Mouse (Mus musculus) hindbrain, postnatal 0 days (tissue): ENCODE measurements around the gene Ints12. TPM values are rescaled to one million over a fixed set of nuclear protein-coding genes. Genes with fewer than 3 reads are reported as not detected.

ENCODE experiments used
- ATAC-seq: fragments of 200-750 bp; cut with Nextera tagmentation; 2 replicates; pipeline ENCODE4 v1.8.0; 2017; ENCODE audit warnings: mild to moderate bottlenecking, moderate TSS enrichment, moderate library complexity
- DNase-seq: peaks from one replicate; pipeline ENCODE4 v3.0.0-alpha.2; 2015; ENCODE audit warnings: low spot score
- H3K27ac ChIP-seq: fragments of 300-500 bp; sonication (generic); 2 replicates; pipeline ENCODE4 v1.5.1; 2014; ENCODE audit warnings: mild to moderate bottlenecking
- H3K27me3 ChIP-seq: fragments of 300-500 bp; sonication (generic); 2 replicates; pipeline ENCODE4 v1.6.1; 2014; ENCODE audit warnings: low read length, mixed read lengths; ENCODE audit not compliant: insufficient read depth
- H3K36me3 ChIP-seq: fragments of 300-500 bp; sonication (generic); 2 replicates; pipeline ENCODE4 v1.6.1; 2014; ENCODE audit warnings: low read length, mixed read lengths; ENCODE audit not compliant: insufficient read depth
- H3K4me1 ChIP-seq: fragments of 300-500 bp; sonication (generic); 2 replicates; pipeline ENCODE4 v1.6.1; 2014; ENCODE audit warnings: antibody characterized with exemption, low read length, mixed read lengths; ENCODE audit not compliant: insufficient read depth
- H3K4me2 ChIP-seq: fragments of 300-500 bp; sonication (generic); 2 replicates; pipeline ENCODE4 v1.6.1; 2014; ENCODE audit warnings: low read depth, mild to moderate bottlenecking, low read length, moderate library complexity, mixed read lengths
- H3K4me3 ChIP-seq: fragments of 300-500 bp; sonication (generic); 2 replicates; pipeline ENCODE4 v1.5.1; 2014; ENCODE audit warnings: low read length
- H3K9ac ChIP-seq: fragments of 300-500 bp; sonication (generic); replicated peaks from 2 replicates; pipeline ENCODE4 v1.6.1; 2014; ENCODE audit warnings: mild to moderate bottlenecking, low read length, moderate library complexity, mixed read lengths
- H3K9me3 ChIP-seq: fragments of 300-500 bp; sonication (generic); 2 replicates; pipeline ENCODE4 v1.6.1; 2016; ENCODE audit warnings: low read length, mixed read lengths
- CTCF ChIP-seq: IDR thresholded peaks from 2 replicates; pipeline ENCODE4 v1.5.1; 2016; ENCODE audit warnings: antibody characterized with exemption, control low read depth, low read depth
- WGBS: fragments of 180-500 bp; shearing (Covaris S2); extraction: QIAGEN DNeasy Blood & Tissue Kit; methylation state at CpG from one replicate; pipeline ENCODE4 v1.1.7; 2014; 5-methylcytosine and 5-hydroxymethylcytosine counted together
- polyA plus RNA-seq: library from polyadenylated mRNA; unstranded; fragments of >200 nt; fragmentation: Nextera tagmentation; extraction: Ambion mirVana; gene quantifications from 2 replicates; pipeline ENCODE4 v1.2.1, GENCODE M21; 2015
- total RNA-seq: library from RNA; depleted of rRNA; stranded (reverse); fragments of >200 nt; gene quantifications from 2 replicates; pipeline ENCODE4 v1.2.3, GENCODE M21; 2014

Ints12 gene
- total and polyA plus RNA-seq, 2 experiments from 2014 or later, result 9.6 to 10.0 TPM

DNA sequence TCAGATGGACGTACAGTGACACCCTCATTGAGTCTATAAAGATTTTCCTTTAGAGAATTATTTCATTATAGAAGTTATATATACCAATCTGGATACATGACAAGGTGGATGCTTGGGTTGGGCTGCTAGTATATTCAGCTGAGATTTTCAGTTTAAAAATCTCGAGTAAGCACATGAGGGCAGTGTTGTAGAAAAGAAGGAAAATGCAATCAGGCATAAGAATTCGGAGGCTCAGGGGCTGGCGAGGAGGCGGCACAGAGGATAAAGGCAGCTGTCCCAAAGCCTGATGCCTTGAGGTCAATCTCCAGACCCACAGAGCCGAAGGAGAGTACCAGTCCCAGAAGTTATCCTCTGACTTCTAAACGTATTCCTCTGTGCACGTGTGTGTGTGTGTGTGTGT lies 41.0 kb downstream of the Ints12 start:
- TF ChIP-seq CTCF, result peak; percentile 36
- Histone ChIP-seq H3K9me3 (no peaks in the 10 kb centered on the region), H3K27me3 (no peaks in the 10 kb centered on the region), H3K9ac (no peak overlapping the region), H3K36me3 (no peaks in the 10 kb centered on the region), H3K4me1 (no peaks in the 10 kb centered on the region), H3K4me3 (no peak overlapping the region), H3K4me2 (no peak overlapping the region), H3K27ac (no peak overlapping the region)
- ATAC-seq (no peak), DNase-seq (peak; percentile 38)
- 51% methylated on average over 8 of the region's 8 CpGs for WGBS

DNA sequence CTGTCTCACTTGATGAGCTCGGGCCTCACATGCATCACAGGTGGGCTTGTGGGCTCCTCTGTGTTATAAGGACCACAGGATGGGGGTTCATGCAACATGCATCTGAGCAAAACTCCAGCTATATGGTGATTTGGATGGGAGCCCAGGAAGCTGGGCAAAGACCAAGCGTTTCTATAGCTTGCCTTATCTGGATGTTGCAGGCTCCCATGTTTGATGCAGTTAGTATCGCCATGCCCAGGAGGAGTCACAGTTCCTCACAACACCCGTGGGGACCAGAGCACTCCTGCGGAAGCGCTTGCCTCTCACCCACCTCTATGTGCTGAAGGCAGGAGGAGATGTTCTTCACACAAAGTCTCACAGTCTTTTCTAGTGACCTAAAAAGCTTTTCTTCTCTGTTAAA lies 50.2 kb downstream of the Ints12 start:
- H3K9me3 ChIP-seq, result no peaks in the 10 kb centered on the region
- WGBS, result 81% methylated on average over 6 of the region's 6 CpGs
- H3K27ac ChIP-seq, result no peak overlapping the region
- H3K36me3 ChIP-seq, result no peaks in the 10 kb centered on the region
- no peak for TF ChIP-seq CTCF
- no peak overlapping the region for H3K4me3 ChIP-seq
- ATAC-seq (no peak), DNase-seq (no peak)
- no peaks in the 10 kb centered on the region for H3K27me3 ChIP-seq
- no peak overlapping the region for H3K4me2 ChIP-seq
- H3K4me1 ChIP-seq, result no peaks in the 10 kb centered on the region
- no peak overlapping the region for H3K9ac ChIP-seq

DNA sequence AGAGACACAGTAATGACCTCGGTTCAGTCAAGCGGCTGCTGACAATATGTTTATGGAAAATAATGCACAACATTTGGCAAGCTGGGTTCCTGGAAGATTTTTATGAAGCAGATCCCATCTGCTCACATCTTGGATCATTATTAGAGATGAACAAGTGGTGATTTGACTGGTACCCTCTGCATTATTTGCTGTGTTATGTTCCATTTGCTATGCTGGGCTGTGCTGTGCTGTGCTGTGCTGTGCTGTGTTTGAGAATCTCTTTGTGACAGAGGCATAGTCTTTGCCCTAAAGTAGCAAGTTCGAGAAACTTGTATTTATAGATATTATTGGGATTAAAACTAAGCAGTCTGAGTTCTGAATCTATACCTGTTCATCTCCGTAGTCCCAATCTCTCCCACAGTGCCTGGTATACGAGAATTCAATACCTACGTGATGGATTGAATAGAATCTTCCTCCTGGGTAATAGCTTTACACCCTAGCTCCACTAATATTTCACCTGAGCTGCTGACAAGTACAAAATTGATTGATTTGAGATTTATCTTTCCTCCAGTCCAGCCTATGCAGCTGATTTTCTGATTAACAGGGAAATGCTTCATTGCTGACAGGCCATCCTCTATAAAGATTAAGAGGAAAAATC lies 53.0 kb downstream of the Ints12 start:
- TF ChIP-seq CTCF, result no peak
- Histone ChIP-seq H3K4me3 (no peak overlapping the region), H3K27ac (no peak overlapping the region), H3K9ac (no peak overlapping the region), H3K4me2 (no peak overlapping the region), H3K9me3 (no peaks in the 10 kb centered on the region), H3K27me3 (no peaks in the 10 kb centered on the region), H3K4me1 (no peaks in the 10 kb centered on the region), H3K36me3 (no peaks in the 10 kb centered on the region)
- ATAC-seq (0 out of 2 replicates have a peak, but pooled peaks have one; percentile 45), DNase-seq (no peak)
- WGBS, result 69% methylated on average over 6 of the region's 6 CpGs

DNA sequence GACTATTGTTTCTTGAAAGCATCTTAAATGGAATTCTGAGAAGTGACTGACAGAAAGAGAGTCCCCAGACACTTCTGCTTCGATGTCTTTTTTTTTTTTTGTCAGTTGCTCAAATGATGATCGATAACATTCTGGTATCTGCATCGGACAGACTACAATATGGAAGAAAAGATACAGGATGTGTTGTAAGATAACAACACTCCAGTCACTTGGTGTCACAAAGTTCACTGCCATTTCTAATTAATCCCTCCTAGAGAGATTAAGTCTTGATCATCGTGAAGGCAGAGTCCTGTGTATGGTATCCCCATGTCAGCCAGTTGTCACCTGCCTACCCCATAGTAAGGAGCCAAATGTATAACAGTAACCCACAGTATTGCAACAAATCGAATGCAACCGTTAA lies 60.0 kb downstream of the Ints12 start:
- 78% methylated on average over 6 of the region's 6 CpGs for WGBS
- no peak for DNase-seq

DNA sequence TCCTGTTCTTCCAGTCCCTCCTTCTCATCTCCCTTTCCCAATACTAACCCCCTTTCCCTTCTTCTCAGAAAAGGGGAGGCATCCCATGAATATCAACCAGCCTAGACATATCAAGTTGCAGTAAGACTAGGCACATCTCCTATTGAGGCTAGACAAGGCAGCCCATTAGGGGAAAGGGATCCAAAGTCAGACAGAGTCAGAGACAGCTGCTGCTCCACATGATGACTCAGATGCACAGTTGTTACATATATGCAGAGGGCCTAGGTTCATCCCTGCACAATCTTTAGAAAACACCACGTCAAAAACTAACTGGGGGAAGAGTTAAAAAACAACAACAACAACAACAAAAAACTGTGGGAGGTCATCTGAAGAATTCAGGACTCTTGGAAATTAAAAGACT lies 61.2 kb downstream of the Ints12 start:
- ATAC-seq (no peak), DNase-seq (no peak)
- Histone ChIP-seq H3K4me2 (no peak overlapping the region), H3K4me3 (no peak overlapping the region), H3K9ac (no peak overlapping the region), H3K4me1 (no peaks in the 10 kb centered on the region), H3K27me3 (no peaks in the 10 kb centered on the region), H3K36me3 (no peaks in the 10 kb centered on the region), H3K27ac (no peak overlapping the region), H3K9me3 (no peaks in the 10 kb centered on the region)
- TF ChIP-seq CTCF, result no peak
- 73% methylated on average over 1 of the region's 1 CpGs for WGBS

More for the DNA sequence above, 60.0 kb downstream of the Ints12 start:
- no peaks in the 10 kb centered on the region for H3K27me3 ChIP-seq
- no peaks in the 10 kb centered on the region for H3K36me3 ChIP-seq
- ATAC-seq, result no peak
- H3K4me1 ChIP-seq, result no peaks in the 10 kb centered on the region
- no peaks in the 10 kb centered on the region for H3K9me3 ChIP-seq
- no peak overlapping the region for H3K9ac ChIP-seq
- no peak for TF ChIP-seq CTCF
- H3K27ac ChIP-seq, result no peak overlapping the region
- H3K4me2 ChIP-seq, result no peak overlapping the region
- no peak overlapping the region for H3K4me3 ChIP-seq

DNA sequence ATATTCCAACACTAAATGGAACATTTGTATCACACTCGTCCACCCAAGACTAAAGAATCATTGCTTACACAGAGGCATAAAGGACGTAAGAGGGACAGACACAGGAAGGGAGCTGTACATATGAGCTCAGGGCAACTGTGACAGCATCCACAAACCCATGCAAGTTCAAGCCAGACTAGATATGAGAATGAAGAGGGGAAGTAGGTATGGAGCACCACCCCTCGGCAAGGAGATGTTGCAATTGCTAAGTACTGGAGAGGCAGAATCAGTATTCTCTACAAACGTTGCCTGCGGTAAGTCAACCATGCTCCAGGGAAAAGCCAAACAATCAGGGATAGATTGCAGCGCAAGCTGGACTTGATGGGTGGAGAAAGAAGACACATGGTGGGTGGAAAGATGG lies 62.0 kb downstream of the Ints12 start:
- ATAC-seq (no peak), DNase-seq (no peak)
- no peak for TF ChIP-seq CTCF
- Histone ChIP-seq H3K4me2 (no peak overlapping the region), H3K4me3 (no peak overlapping the region), H3K27ac (no peak overlapping the region), H3K36me3 (no peaks in the 10 kb centered on the region), H3K27me3 (no peaks in the 10 kb centered on the region), H3K9ac (no peak overlapping the region), H3K9me3 (no peaks in the 10 kb centered on the region), H3K4me1 (no peaks in the 10 kb centered on the region)
- 81% methylated on average over 6 of the region's 6 CpGs for WGBS

DNA sequence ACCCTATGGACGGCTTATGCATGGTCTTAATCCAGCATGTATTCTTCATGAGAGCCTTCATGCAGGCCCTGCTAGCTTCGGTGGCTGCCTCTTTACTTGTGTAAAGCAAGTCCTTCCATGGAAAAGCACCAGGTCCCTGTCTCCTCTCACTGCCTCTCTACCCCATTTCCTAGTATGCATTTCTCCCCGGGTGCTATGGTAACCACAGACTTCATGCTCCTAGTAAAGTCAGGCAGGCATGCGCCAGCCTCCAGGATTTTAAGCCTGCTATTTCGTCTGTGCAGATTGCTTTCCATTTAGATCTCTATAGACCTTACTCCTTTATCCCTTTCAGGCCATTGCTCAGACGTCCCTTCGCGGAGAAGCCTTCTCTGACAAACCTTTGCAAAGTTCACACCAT lies 63.0 kb downstream of the Ints12 start:
- peak; percentile 79; the same call in 1 of the 2 replicates for ATAC-seq
- no peak for TF ChIP-seq CTCF
- DNase-seq, result peak; percentile 28
- Histone ChIP-seq H3K27me3 (no peaks in the 10 kb centered on the region), H3K9ac (no peak overlapping the region), H3K27ac (no peak overlapping the region), H3K36me3 (no peaks in the 10 kb centered on the region), H3K4me2 (no peak overlapping the region), H3K4me3 (no peak overlapping the region), H3K9me3 (no peaks in the 10 kb centered on the region), H3K4me1 (no peaks in the 10 kb centered on the region)
- 45% methylated on average over 8 of the region's 8 CpGs for WGBS
